ENCODE assay signal across 12 mouse cellular contexts in the genomic region with DNA sequence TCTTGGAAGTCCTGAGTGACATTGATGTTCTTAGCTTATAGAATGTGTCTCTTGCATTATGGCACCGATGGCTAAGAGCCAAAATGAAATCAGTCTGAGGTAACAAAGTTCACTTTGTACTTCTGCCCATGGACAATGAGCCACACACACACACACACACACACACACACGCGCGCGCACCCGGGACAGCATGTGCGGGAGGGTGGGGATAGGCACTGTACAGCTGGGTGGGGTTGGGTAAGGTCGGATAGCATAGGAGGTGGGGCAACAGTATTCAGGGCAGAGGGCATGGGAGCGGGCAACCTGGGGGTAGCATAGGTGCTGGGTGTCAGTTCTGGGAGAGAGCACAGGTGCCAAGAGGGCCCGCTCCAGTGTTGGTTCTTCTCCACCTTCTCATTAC.
"Had no signal": no experiment of that assay in that cellular context is flagged by ENCODE, and none has a peak within 500 bp of the region (broad histone marks: within the 10 kb centered on the region; RNA-seq: fewer than 3 reads in every experiment).

No protein-coding gene starts in this region.

- H3K36me3 ChIP-seq: limb, embryonic 15.5 days; midbrain, embryonic 12.5 days had no signal

- H3K27me3 ChIP-seq: limb, embryonic 15.5 days; midbrain, embryonic 12.5 days had no signal

- ATAC-seq: midbrain, embryonic 16.5 days had no signal

- H3K4me2 ChIP-seq: limb, embryonic 15.5 days; lung, embryonic 14.5 days; midbrain, embryonic 12.5 days had no signal

- H3K4me1 ChIP-seq: limb, embryonic 15.5 days had no signal

- H3K4me3 ChIP-seq: layer of hippocampus, adult 2 months; limb, embryonic 15.5 days; midbrain, embryonic 12.5 days had no signal

- H3K9ac ChIP-seq: limb, embryonic 15.5 days; liver, embryonic 14.5 days; lung, embryonic 14.5 days; midbrain, embryonic 12.5 days had no signal

- H3K9me3 ChIP-seq: limb, embryonic 15.5 days; midbrain, embryonic 12.5 days had no signal

- H3K27ac ChIP-seq: kidney, postnatal 0 days; layer of hippocampus, adult 2 months; limb, embryonic 15.5 days; liver, embryonic 14.5 days; midbrain, embryonic 12.5 days had no signal

- DNase-seq: kidney, adult 11 months; kidney, adult 9 months; kidney, postnatal 36 days; lung, embryonic 14.5 days; spleen, adult 18-20 months; thymus, postnatal 36 days had no signal
